Comparison of ENCODE assay signal across 8 mouse cellular contexts in the genomic region with DNA sequence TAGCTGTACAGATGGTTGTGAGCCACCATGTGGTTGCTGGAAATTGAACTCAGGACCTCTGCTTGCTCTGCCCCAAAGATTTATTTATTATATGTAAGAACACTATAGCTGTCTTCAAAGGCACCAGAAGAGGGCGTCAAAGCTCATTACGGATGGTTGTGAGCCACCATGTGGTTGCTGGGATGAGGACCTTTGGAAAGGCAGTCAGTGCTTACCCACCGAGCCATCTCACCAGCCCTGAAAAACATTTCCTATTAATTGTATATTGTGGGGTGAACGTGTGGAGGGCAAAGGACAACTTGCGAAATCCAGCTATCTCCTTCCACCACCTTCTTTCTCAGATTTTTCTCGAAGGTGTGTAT. TPM values are rescaled to one million over a fixed set of nuclear protein-coding genes. Genes with fewer than 3 reads are reported as not detected.
DNase-seq lines count a peak whose midpoint lies in the region; ATAC-seq lines count a peak whose summit lies in the region.

No protein-coding gene starts in this region.

- no peaks in the 10 kb centered on the region for H3K9me3 ChIP-seq in forebrain, embryonic 16.5 days (ENCODE audit: control insufficient read depth, low read length)
- peaks cover 3% of the 10 kb centered on the region; the same call in 1 of the 2 replicates for H3K9me3 ChIP-seq in limb, embryonic 12.5 days

- no peak overlapping the region for H3K27ac ChIP-seq in forebrain, embryonic 16.5 days (ENCODE audit: low read length)
- no peak overlapping the region for H3K27ac ChIP-seq in limb, embryonic 12.5 days

- H3K9ac ChIP-seq in forebrain, embryonic 16.5 days (replicated peaks; ENCODE audit: low read depth, low read length): no peak overlapping the region
- 0 out of 2 replicates have a peak overlapping the region, but pooled peaks have one; percentile 51 for H3K9ac ChIP-seq in limb, embryonic 12.5 days (replicated peaks)

- peaks cover 11% of the 10 kb centered on the region for H3K4me1 ChIP-seq in forebrain, embryonic 16.5 days (replicated peaks; ENCODE audit: control insufficient read depth, insufficient read depth, low read length)
- peaks cover 16% of the 10 kb centered on the region for H3K4me1 ChIP-seq in limb, embryonic 12.5 days (replicated peaks)

- 0 out of 2 replicates have a peak, but pooled peaks cover 4% of the 10 kb centered on the region for H3K27me3 ChIP-seq in forebrain, embryonic 16.5 days (replicated peaks; ENCODE audit: control insufficient read depth, insufficient read depth, low read length)
- no peaks in the 10 kb centered on the region; the same call in 1 of the 2 replicates for H3K27me3 ChIP-seq in limb, embryonic 12.5 days

- H3K4me3 ChIP-seq in forebrain, embryonic 16.5 days (replicated peaks; ENCODE audit: low read length): peak overlapping the region; percentile 42
- H3K4me3 ChIP-seq in limb, embryonic 12.5 days (replicated peaks): peak overlapping the region; percentile 42

- peak; percentile 20 for DNase-seq in right cerebral cortex, postnatal 4 days
- no peak for DNase-seq in right cerebral cortex, postnatal 14 days
- DNase-seq in c-Kit-negative CD71-positive TER-119-positive erythroid progenitor cells, embryonic 14.5 days (ENCODE audit: low read depth, low spot score): peak; percentile 45
- DNase-seq in naive thymus-derived CD4-positive, alpha-beta T cell, adult 2 months (ENCODE audit: low read depth): peak; percentile 69
- no peak for DNase-seq in testis, postnatal 14 days (ENCODE audit: low spot score)
- no peak for DNase-seq in frontal cortex, postnatal 25 days (ENCODE audit: low spot score in 2 of 2)

- 4% methylated on average over 6 of the region's 6 CpGs for WGBS in forebrain, embryonic 16.5 days
- WGBS in limb, embryonic 12.5 days: 5% methylated on average over 6 of the region's 6 CpGs

- peak; percentile 33; the same call in 1 of the 2 replicates for ATAC-seq in forebrain, embryonic 16.5 days
- 0 out of 2 replicates have a peak, but pooled peaks have one; percentile 4 for ATAC-seq in limb, embryonic 12.5 days (ENCODE audit: insufficient number of reproducible peaks, insufficient read depth, low FRiP score, low TSS enrichment, low read depth)

- peak overlapping the region; percentile 88 for H3K4me2 ChIP-seq in forebrain, embryonic 16.5 days (ENCODE audit: low read length)
- peak overlapping the region; percentile 84 for H3K4me2 ChIP-seq in limb, embryonic 12.5 days

- no peaks in the 10 kb centered on the region for H3K36me3 ChIP-seq in forebrain, embryonic 16.5 days (ENCODE audit: control insufficient read depth, insufficient read depth)
- no peaks in the 10 kb centered on the region for H3K36me3 ChIP-seq in limb, embryonic 12.5 days

RNA-seq across cellular contexts. Expression of a gene that starts 8.0 kb away (rescaled TPM):
- polyA plus RNA-seq in forebrain, embryonic 16.5 days (2015; fragmentation: Nextera tagmentation; extraction: Ambion mirVana): 0.06 TPM in 1 of 2 replicates, not detected in the other
- not detected in 2 replicates for polyA plus RNA-seq in limb, embryonic 12.5 days (2016; fragmentation: Nextera tagmentation; extraction: Ambion mirVana)

RNA-seq across cellular contexts. Expression of a gene that starts 32.1 kb away (rescaled TPM):
- polyA plus RNA-seq in forebrain, embryonic 16.5 days (2015; fragmentation: Nextera tagmentation; extraction: Ambion mirVana): 16.5 and 16.6 TPM in 2 replicates
- polyA plus RNA-seq in limb, embryonic 12.5 days (2016; fragmentation: Nextera tagmentation; extraction: Ambion mirVana): 17.3 and 36.9 TPM in 2 replicates

RNA-seq across cellular contexts. Expression of a gene that starts 36.9 kb away (rescaled TPM):
- 84.1 and 106 TPM in 2 replicates for polyA plus RNA-seq in forebrain, embryonic 16.5 days (2015; fragmentation: Nextera tagmentation; extraction: Ambion mirVana)
- 65.0 and 67.4 TPM in 2 replicates for polyA plus RNA-seq in limb, embryonic 12.5 days (2016; fragmentation: Nextera tagmentation; extraction: Ambion mirVana)

RNA-seq across cellular contexts. Expression of a gene that starts 55.8 kb away (rescaled TPM):
- 0.39 and 0.41 TPM in 2 replicates for polyA plus RNA-seq in forebrain, embryonic 16.5 days (2015; fragmentation: Nextera tagmentation; extraction: Ambion mirVana)
- 0.67 and 0.73 TPM in 2 replicates for polyA plus RNA-seq in limb, embryonic 12.5 days (2016; fragmentation: Nextera tagmentation; extraction: Ambion mirVana)

Comparison
In these comparisons a context has a peak if more than half of its experiments do, and no peak if none do; other contexts are left out.
1. DNase-seq: peak in right cerebral cortex, postnatal 4 days (single experiment), c-Kit-negative CD71-positive TER-119-positive erythroid progenitor cells, embryonic 14.5 days (single experiment) and naive thymus-derived CD4-positive, alpha-beta T cell, adult 2 months (single experiment); none in right cerebral cortex, postnatal 14 days (single experiment), testis, postnatal 14 days (single experiment) and frontal cortex, postnatal 25 days (0 of 2).